Mouse (Mus musculus) A20 (cell line): Measurements from ENCODE around the gene Gas7.
A peak's percentile ranks its signal among the peaks of the same experiment; 100 is the strongest.

ENCODE experiments used
- DNase-seq: peaks from one replicate; pipeline ENCODE4 v3.0.0-alpha.2; 2011; ENCODE audit warnings: low read depth, low spot score

Gene Gas7

GRCm38 (mm10) chr11:67488156-67488555 lies 32.9 kb downstream of the Gas7 start:
- no peak for DNase-seq

DNA sequence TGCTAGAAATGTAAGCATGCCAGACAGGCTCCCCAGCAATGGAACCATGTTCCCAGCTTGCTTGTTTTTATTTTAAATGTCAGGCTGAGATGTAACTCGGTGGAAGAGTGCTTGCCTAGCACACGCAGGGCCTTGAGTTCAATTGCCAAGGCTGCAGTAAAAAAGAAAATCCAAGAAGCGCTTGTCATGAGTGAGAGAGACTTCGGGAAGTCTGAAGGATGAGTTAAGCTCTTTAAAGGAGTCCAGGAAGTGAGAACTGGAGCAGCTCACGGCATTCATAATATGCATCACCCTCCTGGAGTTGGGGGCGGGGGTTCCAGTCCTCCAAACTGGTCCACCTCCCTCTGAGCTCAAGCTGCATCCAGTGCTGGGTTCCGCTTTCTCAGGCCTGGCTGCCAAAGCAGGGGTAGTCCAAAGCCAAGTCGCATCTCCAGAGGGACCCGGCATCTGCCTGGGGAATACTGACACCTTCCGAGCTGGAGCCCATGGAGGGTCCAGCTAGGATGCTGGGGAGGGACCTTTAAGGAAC lies 34.5 kb downstream of the Gas7 start:
- no peak for DNase-seq

GRCm38 (mm10) chr11:67496796-67497195 lies 41.6 kb downstream of the Gas7 start:
- DNase-seq: no peak

- no peak for DNase-seq
Observed at GRCm38 (mm10) chr11:67500115-67500514, 44.9 kb downstream of the Gas7 start.

DNA sequence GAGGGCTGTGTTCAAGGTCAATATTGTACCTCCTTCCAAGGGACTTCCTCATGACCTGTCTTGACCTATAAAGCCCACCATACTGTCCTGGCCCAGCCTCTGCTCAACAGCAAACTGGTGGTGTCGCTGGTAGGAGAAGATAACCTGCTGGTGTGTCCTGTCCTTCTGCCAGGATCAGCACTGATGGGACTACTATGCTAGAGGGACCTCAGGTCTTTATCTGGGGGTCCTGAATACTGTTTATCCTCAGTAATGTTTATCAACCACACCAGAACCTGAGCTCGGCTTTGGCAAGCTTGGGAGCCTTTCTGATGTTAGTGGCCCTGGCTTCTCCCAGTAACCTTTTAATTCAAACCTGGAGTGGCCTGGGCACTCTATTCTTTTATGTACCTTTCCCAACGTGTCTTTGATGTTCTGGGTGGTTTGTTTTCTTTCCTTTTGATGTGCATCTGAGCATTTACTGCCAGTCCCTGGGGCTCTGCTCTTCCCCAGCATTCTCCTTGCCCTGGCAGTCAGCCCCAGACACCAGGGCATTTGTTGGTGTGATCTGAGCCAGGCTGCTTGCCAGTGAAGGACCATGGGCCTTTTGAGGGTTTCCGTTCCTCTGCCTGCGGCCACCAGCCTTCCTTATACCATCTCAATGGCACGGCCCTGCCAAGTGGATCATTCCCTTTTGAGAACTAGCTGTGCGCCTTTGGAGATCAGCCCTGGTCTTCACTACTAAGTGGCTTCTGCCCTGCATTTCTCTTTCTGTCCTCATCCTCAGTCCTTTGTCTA lies 46.4 kb downstream of the Gas7 start:
- no peak for DNase-seq

DNA sequence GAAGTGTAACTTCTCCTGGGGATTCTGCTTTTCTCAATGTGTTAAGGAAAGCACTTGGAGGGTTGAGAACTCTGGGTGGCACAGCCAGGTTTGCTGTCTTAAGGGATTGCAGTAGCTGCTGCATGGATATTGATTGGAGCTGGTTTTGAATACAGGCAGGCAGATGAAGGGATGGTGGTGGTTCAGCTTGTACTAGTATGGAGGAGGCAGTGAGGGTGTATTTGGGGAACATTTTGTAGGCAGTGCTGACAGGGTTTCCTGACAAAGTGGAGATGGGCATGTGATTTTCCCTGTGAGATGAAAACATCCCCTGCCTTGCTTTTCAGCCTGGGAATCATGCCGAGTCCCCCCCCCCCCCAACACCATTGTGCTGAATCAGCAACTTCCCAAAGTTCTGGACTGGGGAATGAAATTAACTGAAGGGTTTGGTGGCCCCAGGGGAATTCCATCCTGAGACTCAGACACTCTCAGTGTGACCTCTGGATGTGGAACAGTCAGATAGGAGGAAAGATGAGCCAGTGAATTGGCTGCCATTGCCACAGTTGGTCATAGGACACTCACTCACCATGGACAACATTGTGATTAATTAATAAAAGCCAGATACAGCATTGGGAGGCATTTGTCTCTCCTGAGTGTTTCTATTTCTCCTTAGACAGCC lies 54.1 kb downstream of the Gas7 start:
- no peak for DNase-seq

GRCm38 (mm10) chr11:67510831-67511230 lies 55.6 kb downstream of the Gas7 start:
- no peak for DNase-seq

DNA sequence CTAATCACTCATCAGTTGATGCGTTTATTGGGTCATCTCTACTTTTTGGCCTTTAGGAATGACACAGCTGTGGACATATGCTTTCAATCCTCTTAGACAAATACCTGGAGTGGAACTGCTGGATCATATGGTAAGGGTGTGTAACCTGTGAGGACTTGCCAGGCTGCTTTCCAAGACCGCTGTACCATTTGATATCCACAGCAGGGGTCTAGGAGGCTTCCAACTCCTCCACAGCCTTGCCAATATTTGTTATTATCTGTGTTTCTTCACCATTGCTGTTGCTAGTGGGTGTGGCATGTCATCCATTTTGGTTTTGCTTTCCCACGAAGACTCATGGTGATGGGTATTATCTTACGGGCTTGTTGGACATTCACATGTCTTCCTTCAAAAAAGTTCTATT lies 57.8 kb downstream of the Gas7 start:
- DNase-seq: no peak

GRCm38 (mm10) chr11:67514401-67514800 lies 59.2 kb downstream of the Gas7 start:
- peak; percentile 45 for DNase-seq

DNA sequence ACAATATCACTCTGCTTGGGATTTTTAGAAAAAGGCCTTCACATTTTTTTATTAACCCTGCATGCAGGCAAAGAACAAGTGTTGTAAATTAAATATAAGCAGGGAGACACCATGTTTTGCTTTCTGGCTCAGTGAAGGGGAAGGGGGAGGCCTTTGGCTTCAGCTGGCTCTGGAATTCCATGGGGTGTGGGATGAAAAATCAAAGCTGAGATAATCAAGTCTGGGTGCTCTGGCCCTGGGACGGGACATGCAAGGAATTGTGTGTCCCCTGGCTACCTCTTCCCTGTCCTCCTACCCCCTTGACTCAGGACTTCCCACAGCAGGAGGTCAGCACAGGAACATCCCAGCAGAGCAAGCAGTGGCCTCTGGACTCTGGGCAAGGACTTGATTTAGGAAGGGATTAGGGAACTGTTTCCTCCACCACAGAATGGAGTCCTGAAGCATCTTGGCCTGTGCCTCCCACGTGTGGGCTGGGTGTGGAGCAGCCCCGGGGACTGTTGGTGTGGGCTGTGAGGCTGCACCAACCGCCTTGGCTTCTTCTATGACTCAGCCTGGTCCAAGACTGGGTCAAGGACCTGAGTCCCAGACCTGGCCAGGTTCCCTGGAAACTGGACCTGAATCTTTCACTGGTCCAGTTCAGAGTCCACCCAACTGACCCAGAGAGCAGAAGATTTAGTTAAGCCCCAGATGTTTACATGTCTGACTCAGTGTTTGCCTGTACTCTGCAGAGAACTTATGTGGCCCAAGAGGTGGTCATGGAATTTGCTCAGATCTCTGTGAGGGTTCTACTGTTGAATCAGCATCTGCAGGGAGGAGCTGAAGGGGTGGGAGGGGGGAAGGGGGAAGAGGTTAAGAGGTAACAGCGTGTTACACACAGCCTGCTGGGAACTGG lies 60.0 kb downstream of the Gas7 start:
- no peak for DNase-seq

DNA sequence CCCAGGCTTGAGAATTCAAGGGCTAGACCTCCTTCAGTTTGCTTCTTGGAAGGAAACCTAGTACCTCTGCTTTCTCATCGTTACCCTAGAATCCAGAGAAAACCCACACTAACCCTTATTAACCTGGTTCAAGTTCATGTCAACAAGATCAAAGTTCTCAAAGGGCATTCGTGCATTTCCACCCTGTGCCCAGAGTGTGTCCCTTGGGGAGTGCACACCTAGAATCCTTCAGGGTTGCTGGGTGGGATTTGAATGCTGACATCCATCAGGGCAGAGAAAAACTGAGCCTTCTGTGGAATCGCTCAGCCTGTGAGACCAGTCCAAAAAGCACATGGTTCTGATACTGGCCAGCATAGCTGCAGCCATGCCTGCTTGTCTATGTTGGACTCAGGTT lies 60.7 kb downstream of the Gas7 start:
- no peak for DNase-seq

GRCm38 (mm10) chr11:67517748-67518147 lies 62.5 kb downstream of the Gas7 start:
- peak; percentile 9 for DNase-seq

DNA sequence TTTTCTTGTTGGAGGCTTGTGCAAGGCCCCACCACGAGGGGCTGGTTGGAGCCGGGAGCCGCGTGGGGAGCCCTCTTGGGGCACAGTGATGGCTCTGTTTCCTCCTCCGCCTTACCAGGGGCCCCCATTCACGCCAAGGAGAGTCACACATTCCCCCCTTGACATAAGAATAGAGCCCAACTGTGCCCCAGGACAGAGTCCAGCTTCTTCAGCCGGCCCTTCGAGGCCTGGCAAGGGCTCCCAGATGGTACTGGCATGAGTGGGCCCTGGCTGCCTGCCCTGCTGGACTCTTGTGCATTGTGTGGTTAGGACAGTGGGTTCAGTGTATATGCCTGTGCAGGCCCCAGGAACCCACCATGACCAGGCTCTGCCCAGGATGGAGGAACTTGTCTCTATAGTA lies 63.7 kb downstream of the Gas7 start:
- DNase-seq: no peak

- no peak for DNase-seq
Observed at GRCm38 (mm10) chr11:67522671-67523070, 67.4 kb downstream of the Gas7 start.

DNA sequence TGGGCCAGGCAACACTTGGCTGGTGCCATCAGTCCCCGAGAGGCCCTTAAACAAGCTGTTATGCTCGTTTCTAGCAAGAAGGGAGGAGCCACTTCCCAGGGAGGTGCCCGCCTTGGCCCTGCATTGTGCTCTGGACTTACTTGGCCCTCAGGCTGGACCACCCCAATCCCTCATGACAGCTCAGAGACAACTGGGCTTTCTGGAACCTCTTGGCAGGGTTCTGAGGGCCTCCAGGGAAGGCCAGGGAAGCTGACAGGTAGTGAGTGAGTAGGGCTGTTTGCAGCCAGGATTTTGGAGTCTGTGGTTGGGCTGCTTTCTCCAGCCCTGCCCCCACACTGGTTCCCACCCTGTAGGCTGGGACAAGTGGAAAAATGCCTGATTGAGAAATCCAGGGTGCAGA lies 68.6 kb downstream of the Gas7 start:
- no peak for DNase-seq

DNA sequence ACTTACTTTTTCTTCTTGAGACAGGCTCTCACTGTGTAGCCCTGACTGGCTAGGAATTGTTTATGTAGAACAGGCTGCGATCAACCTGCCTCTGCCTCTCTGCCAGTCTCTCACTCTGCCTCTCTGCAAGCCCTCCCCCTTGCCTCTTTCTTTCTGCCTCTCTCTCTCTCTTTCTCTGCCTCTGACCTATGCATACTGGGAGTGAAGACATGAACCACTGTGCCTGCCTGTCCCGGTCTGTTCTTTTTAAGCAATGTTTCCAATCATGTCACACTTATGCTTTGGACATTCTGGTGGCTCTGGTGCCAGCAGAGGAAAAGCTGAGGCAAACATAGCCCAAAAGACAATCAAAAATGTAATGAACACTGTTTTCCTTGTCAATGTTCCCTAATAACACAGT lies 69.5 kb downstream of the Gas7 start:
- no peak for DNase-seq

GRCm38 (mm10) chr11:67525841-67526240 lies 70.6 kb downstream of the Gas7 start:
- no peak for DNase-seq

DNA sequence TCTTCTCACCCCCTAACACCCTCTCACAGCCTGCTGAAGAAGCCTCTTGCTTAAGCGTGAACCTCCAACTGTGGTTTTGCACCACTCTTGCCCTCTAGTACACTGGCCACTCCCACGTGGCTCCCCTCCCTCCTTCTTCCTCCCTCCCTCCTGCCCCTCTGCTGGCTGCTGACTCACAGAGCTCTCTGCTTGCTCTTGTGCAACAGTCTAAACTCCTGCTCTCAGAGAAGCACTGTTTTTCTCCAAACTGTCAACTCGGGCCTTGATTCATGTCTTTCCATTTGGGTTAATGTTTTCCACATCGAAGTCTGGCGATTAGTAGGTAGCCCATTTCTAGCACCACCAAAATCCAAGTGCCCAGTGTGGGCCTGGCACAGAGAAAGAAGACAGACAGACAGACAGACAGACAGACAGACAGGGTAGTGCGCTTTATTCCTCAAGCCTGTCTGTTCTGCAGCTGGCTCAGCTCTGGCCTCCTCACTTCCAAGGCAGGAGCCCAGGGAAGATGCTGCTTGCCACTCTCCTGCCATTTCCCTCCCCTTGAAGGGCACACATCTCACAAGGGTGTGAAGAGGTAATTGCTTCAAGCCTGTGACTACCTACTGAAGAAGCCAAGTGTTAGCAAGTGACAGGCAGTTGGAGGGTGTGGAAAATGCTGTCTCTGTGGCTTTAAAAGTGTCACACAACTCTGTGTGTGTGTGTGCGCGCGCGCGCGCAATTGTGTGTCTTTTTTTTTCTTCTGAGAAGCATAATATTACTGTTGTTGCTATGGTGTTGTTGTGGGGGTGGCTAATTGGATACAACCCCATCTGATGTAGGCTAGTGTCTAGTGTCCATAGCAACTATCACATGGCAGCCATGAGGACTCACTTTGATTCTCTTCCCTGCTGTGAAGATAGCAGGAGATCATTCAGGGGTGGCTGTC lies 71.6 kb downstream of the Gas7 start:
- DNase-seq: no peak

DNA sequence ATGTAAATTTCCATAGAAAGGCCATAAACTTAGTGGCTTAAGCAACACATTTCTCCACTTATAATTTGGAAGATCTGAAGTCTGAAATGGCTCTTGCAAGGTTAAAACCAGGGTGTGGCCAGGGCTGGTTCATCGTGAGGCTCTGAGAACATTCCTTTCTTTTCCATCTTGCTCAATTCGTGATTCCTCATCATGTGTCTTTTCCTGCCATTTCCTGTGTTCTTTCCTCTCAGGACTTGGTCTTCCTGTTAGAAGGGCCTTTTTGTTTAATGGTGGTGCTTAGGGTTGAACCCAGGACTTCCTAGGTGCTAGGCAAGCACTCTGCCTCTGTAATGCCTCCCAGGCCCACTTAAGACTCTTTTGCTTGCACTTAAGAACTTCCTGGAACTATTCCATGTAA lies 76.0 kb downstream of the Gas7 start:
- no peak for DNase-seq

DNA sequence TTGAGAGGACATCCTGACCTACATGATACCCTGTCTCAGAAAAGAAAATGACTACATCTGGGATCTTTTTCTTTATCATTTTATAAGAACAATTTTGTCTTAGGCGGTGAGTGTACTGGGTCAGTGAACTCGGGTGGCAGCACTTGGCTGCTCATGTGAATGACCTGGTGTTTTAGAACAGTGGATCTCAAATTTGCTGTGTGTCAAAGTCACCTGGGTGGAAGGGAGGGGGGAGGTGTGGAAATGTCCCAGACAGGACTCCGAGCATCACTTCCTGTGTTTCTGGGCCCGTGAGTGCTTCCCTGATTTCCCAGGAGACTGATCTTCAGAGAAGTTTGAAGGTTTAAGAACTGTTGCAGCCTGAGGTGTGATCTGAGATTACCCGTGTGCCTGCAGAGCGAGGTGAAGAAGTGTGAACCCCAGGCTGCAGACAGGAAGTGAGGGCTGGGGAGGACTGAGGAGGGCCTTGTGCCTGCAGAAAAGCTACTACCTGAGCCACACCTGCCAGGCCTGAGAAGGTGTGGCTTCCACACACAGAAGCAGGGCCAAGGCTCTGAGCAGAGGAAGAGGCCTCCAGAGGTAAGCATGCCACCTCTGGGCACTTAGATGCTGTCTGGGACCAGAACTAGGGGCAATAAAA lies 76.8 kb downstream of the Gas7 start:
- DNase-seq: no peak

DNA sequence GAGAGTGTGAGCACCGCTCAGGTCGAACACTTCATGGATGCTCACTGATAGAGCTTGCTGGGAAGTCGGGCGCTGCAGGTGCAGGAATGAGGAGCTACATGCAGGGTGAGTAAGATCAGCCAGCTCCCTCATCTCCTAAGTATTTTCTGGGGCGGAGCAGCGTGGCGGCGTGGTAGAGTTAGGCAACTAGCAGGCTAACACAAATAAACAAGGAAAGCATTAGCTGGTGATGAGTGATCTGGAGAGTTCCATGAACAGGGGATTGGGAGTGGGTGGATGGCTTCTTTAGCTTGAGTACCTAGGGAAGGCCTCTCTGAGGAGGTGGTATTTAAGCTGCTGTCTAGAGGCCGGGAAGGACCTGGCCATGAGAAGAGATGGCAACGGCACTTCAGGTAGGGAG lies 77.5 kb downstream of the Gas7 start:
- DNase-seq: no peak
